Mouse (Mus musculus): Measurements from ENCODE around the gene Camp. TPM values are rescaled to one million over a fixed set of nuclear protein-coding genes. Genes with fewer than 3 reads are reported as not detected.
A peak's percentile ranks its signal among the peaks of the same experiment; 100 is the strongest.

The Camp gene
- total RNA-seq (2021) = not detected

DNA sequence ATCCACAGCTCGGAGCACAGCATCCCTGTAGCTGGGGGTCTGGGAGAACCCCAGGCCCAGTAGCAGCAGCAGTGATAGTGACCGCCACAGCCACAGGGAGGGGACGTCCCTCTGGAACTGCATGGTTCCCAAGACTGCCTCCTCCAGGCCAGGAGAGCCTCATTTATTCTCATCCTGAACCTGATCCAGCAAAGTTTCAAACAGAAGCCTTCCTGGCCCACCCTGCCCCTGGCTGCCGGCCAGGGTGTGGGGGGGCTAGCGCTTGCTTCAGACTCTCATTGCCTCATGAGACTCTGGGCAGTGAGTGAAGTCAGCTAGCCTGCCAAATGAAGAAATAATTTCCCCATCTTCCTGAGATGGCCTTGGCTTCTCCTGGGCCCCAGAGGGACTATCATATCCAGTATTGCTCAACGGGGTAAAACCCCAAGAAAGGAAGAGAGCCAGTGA is at the start of gene Camp:
Gene Camp (minus strand): TSS at position 306 of the 447 bp plus-strand sequence.
- intact Hi-C loops (cut with DNase I) = no loop called here
- peak; percentile 70 for DNase-seq (ENCODE audit: low spot score)

DNA sequence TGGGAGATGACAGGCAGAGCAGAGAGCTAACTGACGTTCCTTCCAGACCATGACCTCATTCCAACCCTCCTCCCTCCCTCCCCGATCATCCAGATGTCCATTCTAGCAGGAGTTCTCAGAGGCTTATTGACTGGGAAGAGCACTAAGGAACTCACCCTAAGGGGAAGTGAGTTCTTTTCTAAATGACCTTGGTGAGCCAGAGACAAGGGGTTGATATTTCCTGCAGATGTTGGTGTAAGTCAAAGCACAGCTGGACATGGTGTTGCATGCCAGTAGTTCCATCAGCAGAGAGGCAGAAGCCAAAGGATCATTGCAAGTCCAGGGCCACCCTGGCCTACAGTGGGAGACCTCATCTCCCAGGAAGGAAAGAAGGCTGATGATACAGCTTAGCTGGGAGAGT is 48.6 kb upstream of the Camp start:
- DNase-seq (ENCODE audit: low spot score) = peak; percentile 35
- intact Hi-C loops (cut with DNase I) = no loop called here

DNA sequence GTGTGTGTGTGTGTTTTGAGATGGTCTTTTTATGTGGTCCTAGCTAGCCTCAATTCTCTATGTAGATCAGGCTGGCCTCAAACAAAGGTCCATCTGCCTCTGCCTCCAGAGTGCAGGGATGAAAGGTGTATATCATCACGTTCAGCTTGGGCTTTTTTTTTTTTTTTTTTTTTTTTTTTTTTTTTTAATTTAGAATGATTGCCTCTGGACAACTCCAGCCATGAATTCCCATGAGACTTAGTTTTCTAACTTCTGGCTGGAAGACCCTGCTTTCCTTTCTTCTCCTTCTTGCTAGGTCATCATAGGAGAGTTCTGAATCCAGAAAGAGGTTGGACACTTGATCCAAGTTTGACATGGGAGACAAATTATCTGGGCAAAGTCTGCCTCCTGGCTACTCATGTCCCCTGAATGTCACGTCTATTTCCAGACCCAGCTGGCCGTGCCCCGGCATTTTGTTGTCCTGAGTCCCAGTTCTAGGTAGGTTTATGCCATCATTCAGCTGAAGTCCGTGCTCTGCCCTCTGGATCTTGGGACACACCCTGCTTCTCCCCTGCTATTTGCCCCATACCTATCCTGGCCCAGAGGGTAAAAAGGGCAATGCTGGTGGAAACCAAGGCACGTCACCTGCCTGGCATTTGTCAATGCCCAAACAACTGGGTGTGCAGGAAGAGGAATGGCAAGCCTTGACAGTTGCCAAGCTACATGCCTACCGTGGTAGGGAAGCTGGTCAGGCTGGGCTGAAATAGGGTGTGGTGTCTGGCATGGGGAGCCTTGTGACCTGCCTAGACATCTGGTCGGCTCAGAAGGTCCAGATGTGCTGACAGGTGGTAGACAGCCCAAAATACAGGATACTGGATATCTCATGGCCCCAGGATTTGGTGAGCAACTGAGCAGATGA is 47.1 kb upstream of the Camp start:
- no peak for DNase-seq (ENCODE audit: low spot score)

DNA sequence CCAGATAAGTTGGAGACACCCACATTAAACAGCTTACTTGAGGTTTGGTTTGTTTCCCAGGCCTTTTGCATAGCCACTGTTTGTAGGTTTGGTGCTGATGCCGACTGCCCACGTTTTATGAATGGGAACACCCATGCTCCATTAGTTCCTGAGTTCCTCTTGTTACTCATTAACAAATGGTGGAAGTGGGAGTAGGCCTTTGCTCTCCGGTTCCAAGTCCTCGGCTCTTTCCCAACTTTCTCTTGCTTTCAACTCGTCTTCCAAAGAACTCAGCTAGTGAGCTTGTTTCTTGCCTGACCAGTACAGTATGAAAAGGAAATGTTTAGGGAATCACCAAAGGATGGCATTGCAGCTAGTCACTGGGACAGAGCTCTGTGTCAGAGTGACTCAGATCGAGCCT is 46.2 kb upstream of the Camp start:
- peak; percentile 35 for DNase-seq (ENCODE audit: low spot score)
- intact Hi-C loops (cut with DNase I) = loop anchor here (1.0 to 2.0 kb wide), 2 partner anchors 37 to 89 kb away; no protein-coding TSS in a partner anchor

More for the DNA sequence above, 47.1 kb upstream of the Camp start:
- intact Hi-C loops (cut with DNase I) = no loop called here

DNA sequence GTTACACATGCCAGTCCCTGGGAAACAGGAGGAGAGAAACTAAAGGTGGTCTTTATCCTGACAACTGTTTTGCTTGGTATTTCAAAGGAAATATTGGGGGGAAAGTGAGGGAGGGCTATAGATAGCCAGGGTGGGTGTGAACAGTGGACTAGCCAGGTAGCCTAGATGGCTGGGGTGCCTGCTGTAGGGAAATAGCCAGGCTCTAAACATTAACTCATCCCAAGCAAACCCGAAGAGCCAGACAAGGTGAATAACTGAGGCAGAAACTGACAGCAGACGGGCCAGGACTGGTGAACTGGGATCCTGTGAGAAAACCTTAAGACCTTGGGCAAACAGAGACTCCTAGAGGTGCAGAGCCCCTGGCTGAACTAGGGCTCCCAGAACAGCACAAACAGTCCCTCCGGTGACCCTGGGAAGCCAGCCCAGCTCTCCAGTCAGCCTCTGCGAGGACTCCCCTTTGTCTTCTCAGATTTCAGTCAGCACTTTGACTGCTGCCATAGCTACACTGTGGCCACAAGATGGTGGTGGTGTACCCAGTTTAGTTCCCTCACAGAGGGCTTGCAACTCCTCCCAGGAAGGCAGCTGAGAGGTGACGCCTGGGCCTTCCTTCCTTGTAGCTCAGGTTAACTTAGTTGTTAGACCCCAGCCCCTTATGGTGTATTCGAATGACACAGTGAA is 45.1 kb upstream of the Camp start:
- intact Hi-C loops (cut with DNase I) = loop anchor here (1.0 to 2.0 kb wide), 2 partner anchors 38 to 90 kb away; no protein-coding TSS in a partner anchor

DNA sequence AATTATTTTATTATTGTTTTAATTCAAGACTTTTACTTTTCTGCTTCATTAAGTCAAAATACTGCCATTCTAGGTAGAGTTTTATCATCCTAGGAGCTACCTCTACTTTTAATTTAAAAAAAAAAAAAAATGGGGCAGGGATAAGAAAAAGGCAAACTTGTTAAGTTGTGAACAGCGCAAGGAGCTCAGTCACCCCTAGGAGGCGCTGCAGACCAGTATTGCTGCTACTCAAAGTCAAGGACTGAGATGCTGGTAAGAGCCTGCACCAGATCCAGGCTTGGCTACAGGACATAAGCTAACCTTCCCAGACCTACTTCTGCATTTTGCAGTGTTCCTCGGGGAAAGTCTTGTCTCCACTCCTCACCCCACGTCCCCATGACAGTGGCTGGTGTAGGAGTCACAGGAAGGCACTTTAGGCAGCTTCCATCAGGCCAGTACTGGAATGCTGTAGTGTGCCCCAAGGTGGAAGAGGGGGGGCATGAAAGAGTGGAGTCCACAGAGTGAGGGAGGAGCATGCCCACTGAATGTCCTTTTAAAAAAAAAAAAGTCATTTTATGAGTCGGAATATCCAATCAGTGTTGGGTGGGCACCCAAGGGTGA is 43.3 kb upstream of the Camp start:
- intact Hi-C loops (cut with DNase I) = loop anchor here (1.0 kb wide), 2 partner anchors 180 to 209 kb away; no protein-coding TSS in a partner anchor
- peak; percentile 35 for DNase-seq (ENCODE audit: low spot score)

More for the DNA sequence above, 45.1 kb upstream of the Camp start:
- DNase-seq (ENCODE audit: low spot score) = peak; percentile 58

DNA sequence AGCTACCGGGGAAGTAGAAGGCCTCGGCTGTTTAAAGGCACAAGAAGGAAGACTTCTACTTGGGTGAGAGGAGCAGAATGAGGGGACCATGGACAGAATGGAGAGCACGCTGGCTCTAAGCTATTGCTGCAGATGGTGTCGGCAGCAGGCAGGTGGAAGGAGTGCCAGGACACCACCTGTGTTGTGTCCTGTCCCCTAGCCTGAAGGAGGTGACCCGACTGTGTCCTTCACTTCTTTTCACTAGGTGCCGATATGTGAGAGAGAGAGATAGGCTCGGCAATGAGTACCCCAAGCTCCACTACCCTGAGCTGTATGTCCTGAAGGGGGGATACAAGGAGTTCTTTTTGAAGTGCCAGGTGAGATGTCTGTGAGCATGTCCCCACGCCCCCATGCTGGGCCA is 42.1 kb upstream of the Camp start:
- no peak for DNase-seq (ENCODE audit: low spot score)
- intact Hi-C loops (cut with DNase I) = loop anchor here (2.0 kb wide), 1 partner anchor 405 kb away; no protein-coding TSS in a partner anchor

DNA sequence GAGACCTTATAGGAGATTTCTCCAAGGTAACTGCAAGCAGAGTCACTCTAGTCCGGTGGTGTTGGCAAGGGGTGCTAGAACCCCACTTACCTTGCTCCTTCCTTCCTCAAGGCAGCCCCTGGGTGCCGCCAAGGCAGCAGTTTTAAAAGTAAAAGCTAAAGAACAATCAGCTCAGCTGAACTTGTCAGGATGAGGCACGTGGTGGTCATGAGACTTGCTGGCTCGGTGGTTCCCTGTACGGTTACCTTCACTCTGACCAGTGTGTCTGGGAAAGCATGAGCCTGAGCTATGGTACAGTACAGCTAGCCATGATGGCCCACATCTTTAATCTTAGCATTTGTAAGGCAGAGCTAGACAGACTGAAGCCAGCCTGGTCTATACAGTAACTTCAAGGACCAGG is 37.9 kb upstream of the Camp start:
- intact Hi-C loops (cut with DNase I) = no loop called here

DNA sequence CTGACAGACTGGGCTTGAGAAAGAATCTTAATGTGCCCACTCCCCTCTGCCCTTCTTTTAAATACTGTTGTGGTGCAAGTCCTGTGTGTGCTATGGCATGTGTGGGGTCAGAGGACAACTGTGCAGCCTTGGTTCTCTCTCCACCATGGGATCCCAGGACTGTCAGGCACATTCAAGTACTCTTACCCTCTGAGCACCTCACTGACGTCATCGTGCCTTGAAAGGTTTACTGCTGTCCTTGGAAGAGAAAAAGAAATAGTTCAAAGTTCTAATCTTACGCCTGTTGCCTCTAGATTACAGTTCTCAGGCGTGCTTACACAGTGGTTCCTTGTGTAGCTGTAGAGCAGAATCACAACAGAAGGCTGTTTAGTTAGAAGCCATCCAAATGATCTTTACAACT is 36.8 kb upstream of the Camp start:
- DNase-seq (ENCODE audit: low spot score) = no peak
- intact Hi-C loops (cut with DNase I) = no loop called here

More for the DNA sequence above, 37.9 kb upstream of the Camp start:
- no peak for DNase-seq (ENCODE audit: low spot score)

DNA sequence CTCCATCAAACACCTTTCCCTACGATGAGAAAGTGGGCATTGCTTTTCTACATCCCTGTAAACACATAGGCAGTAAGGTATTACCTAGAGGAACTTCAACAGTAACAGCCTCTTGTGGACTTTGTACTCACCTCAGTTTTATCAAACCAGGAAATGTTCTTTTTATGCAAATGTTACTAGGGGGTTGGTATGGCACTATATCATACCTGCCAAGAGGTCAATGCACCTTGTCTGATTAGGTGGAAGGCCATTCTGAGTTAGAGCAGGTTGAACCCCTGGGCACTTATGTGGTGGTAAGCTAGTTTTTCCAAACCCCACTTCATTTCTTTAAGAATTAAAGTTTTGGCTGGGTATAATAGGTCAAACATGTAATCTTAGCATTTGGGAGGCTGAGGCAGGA is 29.9 kb upstream of the Camp start:
- DNase-seq (ENCODE audit: low spot score) = no peak
- intact Hi-C loops (cut with DNase I) = no loop called here

DNA sequence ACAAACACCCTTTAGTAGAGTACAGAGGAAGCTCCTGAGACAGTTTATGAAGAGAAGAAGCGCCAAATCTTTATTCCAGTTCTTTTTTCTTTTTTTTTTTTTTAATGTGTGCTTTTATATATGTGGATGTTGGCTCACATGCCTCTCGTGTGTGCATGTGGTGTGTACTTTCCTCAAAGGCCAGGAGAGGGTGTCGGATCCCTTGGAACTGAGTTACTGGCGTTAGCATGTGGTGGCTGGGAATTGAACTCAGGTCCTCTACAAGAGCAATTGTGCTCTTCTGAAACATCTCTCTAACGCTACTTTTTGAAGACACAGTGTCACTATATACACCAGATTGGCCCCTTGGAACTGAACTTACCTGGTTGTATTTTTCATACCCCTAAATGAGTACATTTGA is 28.2 kb upstream of the Camp start:
- intact Hi-C loops (cut with DNase I) = no loop called here
- DNase-seq (ENCODE audit: low spot score) = no peak

DNA sequence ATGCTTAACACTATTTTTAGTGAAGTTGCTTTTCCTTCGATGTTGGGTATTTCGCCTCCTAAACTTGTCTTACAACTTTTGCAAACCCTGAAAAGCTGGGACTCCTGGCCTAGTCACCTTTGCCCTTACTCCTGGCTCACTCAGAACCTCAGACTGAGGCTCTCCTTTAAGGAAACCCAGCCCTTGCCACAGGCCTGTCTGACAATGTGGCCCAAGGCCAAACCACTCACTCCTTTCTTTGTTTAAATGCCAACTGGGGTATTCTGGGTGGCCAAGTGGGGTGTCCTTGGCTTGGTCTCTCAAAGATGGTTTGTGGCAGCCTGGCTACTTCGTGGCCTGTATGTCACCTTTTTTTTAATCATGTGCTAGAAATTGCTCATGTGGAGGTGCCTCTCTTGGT is 27.3 kb upstream of the Camp start:
- DNase-seq (ENCODE audit: low spot score) = no peak
- intact Hi-C loops (cut with DNase I) = no loop called here

DNA sequence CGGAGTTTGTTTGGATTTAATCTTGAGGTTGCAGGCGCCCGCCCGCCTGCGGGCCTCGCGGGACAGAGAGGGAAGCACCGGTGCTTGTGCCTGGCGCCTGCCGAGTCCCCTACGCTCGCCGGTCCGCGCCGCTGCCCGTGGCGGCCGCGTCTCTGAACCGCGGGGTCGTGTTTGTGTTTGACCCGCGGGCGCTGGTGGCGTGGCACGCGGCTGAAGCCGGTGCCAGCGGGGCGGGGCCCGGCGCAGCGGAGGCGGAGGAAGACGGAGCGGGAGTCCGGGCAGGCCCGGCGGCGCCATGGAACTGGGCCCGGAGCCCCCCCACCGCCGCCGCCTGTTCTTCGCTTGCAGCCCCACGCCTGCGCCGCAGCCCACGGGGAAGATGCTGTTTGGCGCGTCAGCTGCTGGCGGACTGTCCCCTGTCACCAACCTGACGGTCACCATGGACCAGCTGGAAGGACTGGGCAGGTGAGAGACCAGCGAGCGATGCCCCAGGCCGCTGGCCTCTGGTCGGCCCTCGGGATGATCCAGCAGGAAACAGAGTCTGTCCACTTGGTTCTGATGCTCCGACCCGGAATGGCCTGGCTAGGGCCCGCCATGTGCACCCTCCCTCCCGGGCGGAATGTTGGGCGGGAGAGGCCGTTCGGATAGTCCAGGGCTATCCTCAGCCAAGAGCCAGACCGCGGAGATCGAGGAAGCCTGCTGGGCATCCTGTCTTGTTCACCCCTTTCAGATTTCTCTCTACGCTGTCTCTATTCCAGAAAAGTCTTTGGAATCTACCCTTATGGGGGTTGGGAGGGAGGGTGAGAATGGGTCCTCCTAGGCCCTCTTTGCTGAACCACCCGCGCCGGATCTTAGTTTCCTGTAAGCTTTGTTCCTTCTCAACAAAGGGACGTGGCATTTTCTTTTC is 26.5 kb upstream of the Camp start:
- DNase-seq (ENCODE audit: low spot score) = no peak
- intact Hi-C loops (cut with DNase I) = no loop called here

DNA sequence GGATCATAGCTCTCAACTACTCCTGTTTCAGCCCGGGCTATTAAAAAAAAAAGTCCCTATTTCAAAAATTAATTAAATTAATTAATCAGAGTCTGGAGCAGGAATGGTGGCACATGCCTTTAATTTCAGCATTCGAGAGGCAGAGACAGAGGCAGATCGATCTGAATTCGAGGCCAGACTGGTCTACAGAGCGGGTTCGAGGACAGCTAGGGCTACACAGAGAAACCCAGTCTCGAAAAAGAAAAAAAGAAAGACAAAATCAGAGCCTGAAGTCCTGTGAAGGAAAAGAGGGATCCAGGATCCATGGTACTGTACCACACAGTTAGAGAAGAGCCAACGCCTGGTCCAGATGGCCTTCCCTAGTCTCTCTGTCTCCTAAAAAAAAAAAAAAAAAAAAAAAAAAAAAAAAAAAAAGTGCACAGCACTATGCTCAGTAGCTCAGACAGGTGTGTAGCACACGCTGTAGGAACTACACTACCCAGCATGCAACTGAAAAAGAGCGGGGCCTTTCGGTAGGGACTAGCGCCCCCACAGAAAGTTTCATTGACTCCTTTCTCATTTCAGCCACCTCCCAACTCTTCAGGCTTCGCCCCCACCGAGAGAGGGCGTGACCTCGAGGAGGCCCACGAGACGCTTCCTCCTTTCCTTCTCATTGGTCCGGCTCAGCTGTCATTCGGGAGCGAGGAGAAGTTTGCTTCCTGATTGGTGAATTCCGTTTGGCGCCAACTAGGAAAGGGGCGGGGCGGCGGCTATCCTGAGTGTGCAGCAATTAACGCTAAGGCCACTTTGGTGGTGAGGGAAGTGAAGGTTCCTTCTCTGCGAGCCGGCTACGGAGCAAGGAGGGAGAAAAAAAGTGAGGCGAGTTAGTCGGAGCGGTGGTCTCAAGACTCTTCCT is 25.6 kb upstream of the Camp start, which contains the start of gene Cdc25a:
Gene Cdc25a (plus strand): TSS at position 783 of the 895 bp plus-strand sequence.
- intact Hi-C loops (cut with DNase I) = no loop called here
- DNase-seq (ENCODE audit: low spot score) = peak; percentile 97

DNA sequence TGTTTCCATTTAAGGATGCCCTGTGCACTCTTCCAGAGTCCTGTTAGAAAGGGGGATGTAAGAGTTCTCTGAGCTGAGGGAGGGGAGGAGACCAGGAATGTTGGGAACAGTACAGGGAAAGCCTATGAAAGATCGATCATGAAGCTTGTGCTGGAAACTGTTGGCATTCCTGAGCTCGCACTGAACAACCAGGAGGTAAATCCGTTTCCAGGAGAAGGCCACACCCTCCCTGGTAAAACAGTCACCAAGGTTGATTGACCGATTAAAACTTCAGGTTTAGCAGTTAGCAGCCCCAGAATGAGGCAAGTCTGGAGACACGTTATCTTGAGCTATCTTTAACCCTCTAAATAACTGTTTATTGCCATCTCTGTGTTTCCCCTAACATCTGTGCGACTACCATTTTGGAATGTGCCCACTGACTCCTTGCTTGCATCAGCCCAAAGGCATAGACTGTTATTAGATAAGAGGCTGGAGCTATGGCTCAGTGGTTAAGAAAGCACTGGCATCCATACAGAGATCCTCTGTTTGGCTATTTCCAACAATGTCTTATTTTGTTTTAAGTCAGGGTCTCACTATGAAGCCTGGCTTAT is 21.7 kb upstream of the Camp start:
- intact Hi-C loops (cut with DNase I) = no loop called here
- DNase-seq (ENCODE audit: low spot score) = no peak

DNA sequence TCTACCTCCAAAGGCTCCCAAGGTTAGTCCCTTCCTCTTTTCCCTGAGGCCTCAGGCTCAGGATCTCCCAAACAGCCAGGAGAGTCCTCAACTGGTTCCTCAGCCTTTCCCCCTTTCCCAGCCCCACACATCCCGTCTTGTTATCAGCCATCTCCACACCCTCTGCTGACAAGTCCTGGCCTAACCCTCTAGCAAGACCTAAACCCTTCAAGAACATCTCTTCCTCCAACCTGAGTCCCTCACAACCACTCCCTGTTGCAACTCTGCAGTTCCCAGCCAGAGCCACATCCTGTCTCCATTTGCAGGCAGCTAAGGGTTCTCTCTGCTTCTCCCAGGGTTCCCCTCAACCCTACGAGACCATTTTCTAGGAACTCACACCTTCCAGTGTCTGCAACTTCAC is 16.8 kb upstream of the Camp start:
- DNase-seq (ENCODE audit: low spot score) = no peak
- intact Hi-C loops (cut with DNase I) = loop anchor here (10.0 kb wide), 2 partner anchors 741 to 861 kb away; no protein-coding TSS in a partner anchor

DNA sequence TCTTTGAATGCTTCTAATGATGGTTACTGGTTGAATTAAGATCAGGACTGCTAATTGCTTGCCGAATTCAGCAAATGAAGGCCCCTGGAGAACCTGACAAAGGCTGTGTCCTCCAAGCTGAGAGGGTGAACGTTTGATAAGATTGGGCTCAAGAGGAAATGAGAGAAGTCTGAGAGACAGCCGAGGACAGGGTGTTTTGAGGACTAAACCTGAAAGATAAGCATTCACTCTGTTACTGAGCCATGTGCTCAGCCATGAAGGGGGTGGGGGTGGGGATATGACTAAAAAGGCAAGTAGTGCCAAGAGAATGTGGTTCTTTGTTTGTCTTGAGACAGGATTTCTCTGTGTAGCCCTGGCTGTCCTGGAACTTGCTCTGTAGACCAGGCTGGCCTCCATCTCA is 13.7 kb upstream of the Camp start:
- DNase-seq (ENCODE audit: low spot score) = no peak
- intact Hi-C loops (cut with DNase I) = loop anchor here (10.0 kb wide), 2 partner anchors 738 to 858 kb away; no protein-coding TSS in a partner anchor

Measured in heart, postnatal 25 days (tissue).